Mouse (Mus musculus): ENCODE results near the gene Ctxn1.
A peak's percentile ranks its signal among the peaks of the same experiment; 100 is the strongest.
"Not testable (repeated sequence)": the region's sequence is repeated elsewhere in the genome, so short reads cannot be mapped to it uniquely, and the experiment has no call there.

The Ctxn1 gene

GRCm38 (mm10) chr8:4259125-4259804 is at the start of gene Ctxn1:
Ctxn1 (minus strand) TSS chr8:4259274.
- DNase-seq = peak; percentile 96

- no peak for DNase-seq
Observed at GRCm38 (mm10) chr8:4305838-4306237, 46.8 kb upstream of the Ctxn1 start.

GRCm38 (mm10) chr8:4304124-4304547 is 45.1 kb upstream of the Ctxn1 start:
- DNase-seq = no peak

DNA sequence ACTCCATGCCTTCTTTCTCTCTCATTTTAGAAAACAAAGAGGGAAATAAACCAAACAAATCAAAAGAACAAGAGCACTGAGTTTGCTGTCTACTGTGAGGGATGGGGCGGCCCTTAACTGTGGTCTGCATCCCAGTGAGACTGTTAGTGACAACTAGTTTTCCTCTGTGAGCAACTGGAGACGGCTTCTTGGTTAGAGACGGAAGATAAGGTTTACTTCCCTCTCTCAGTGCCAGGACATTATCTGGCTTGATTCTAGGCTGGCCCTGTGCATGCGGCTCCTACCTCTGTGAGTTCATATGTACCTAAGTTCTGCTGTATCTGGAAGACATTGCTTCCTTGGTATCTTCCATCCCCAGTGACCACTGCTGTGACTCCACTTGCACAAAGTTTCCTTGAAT is 38.7 kb upstream of the Ctxn1 start:
- no peak for DNase-seq

DNA sequence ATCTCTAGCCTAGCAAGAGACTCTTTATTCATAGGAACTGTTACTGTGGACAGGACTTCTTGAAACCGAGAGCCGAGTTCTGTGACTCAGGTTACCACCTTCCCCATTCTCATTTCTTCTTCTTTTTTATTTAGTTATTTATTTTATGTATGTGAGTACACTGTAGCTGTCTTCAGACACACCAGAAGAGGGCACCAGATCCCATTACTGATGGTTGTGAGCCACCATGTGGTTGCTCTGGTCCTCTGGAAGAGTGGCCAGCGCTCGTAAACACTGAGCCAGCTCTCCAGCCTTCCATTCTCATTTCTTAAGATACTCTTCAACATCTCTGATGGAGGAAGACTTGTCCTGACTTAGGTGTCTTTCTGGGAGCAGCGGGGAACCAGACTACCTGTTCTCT is 33.7 kb upstream of the Ctxn1 start:
- no peak for DNase-seq

DNA sequence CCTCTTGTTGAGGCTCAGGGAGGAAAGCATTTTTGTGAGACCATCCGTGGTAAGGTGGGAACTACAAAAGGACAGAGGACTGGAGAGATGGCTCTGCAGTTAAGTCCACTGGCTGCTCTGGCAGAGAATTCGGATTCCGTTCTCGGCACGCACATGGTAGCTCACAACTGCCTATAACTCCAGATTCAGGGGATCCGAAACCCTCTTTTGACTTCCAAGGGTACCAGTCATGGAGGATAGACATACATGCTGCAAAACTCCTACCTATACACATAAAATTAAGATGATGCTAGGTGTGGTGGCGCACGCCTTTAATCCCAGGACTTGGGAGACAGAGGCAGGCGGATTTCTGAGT is 17.0 kb upstream of the Ctxn1 start:
- DNase-seq = no peak

- peak; percentile 98 for DNase-seq
Observed at GRCm38 (mm10) chr8:4275275-4276110, 16.4 kb upstream of the Ctxn1 start, which contains the start of gene Timm44. Timm44 (minus strand) TSS chr8:4275913.

- no peak for DNase-seq
Observed at GRCm38 (mm10) chr8:4269609-4270008, 10.5 kb upstream of the Ctxn1 start.

DNA sequence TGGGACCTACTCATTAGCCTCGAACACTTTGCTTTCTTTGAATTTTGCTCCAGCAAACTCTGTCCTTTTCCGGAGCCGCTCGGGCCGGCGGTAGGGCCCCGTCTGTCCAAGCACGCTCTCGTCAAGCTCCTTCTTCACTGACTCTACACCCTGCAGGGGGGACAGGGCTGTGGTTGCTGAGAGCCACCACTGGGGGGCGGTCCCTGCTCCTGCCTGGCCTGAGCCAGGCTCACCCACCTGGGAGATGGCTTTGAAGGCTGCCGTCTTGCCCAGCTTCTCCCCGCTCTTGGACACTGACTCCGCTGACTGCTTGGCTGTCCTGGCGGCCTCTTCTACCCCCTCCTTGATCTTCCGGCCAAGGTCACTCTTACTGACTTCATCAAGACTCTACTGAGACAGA is 8.6 kb upstream of the Ctxn1 start:
- no peak for DNase-seq

- DNase-seq = no peak
Observed at GRCm38 (mm10) chr8:4265160-4265914, 6.3 kb upstream of the Ctxn1 start.

- DNase-seq = peak; percentile 66
Observed at GRCm38 (mm10) chr8:4263105-4263791, 4.2 kb upstream of the Ctxn1 start.

DNA sequence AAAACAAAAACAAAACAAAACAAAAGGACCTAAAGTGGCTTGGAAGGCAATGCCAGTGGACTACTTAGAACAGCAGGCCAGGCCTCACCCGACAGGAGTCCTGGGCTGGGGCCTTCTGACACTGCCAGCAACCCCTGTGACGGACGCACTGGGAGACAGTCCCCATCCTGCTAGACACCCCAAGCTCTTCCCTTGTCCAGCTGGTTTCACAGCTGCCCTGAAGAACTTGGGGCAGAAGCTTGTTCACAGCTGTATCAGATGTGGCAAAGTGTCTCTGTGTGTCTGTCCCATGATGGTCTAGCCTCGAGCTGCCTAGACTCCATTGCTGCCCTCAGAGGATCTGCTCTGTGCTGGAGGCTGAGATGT is 714 bp upstream of the Ctxn1 start:
- DNase-seq = no peak

DNA sequence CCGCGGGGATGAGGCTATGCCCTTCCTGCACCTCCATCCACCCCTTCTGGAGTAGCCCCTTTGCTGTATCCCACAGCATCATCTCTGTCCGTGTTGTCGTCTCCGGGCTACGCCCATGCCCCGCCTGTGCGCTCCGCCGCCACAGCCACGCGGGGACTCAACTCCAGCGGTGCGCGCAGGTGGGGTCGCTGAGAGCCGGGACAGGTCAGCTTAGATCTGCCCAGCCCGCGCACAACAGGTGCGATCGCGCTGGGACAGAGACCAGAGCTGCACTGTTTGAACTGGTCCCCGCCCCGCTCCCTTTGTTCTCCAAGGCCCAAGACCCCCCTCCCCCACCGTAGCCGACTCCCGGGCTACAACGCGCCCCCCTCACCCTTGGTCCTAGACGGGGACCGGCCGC is 396 bp downstream of the Ctxn1 start:
- DNase-seq = no peak

DNA sequence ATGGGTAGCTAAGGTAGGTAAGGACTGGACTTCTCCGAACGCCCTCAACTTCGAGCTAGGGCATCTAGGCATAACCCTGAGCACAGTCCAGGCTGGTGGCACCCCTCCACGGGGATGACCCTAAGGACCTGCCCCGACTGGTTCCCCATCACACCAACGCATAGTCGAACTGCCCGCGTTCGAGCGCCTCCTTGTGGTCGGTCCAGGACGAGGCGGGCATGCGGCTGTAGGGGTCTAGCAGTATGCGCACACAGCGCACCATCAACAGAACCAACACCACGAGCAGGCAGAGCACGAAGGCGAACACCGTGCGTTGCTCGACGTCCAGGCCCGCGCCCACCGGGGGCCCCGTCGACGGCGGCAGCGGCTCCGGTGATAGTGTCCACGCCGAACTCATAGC is 841 bp downstream of the Ctxn1 start:
- peak; percentile 85 for DNase-seq

DNA sequence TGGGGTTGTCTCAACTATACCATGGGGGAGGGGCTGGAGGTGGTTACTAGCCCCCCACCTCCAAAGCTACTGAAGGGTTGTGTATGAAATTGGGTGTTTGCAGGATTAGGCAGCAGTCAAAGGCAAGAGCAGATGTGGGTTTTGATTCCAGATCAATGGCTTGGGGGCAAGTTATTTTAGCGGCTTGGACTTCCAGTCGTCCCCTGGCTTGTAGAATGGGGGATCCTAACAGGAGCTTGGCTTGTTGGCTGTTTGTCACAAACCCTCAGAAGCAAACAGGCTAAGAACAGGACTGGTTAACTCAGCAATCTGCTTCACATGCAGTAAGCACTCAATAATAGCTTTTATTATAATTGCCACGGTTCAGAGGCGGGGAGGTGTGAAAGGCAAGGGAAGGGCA is 1.7 kb downstream of the Ctxn1 start:
- DNase-seq = no peak

GRCm38 (mm10) chr8:4256911-4257310 is 2.2 kb downstream of the Ctxn1 start:
- DNase-seq = peak; percentile 94

- DNase-seq = not testable (repeated sequence)
Observed at GRCm38 (mm10) chr8:4255471-4255870, 3.6 kb downstream of the Ctxn1 start.

DNA sequence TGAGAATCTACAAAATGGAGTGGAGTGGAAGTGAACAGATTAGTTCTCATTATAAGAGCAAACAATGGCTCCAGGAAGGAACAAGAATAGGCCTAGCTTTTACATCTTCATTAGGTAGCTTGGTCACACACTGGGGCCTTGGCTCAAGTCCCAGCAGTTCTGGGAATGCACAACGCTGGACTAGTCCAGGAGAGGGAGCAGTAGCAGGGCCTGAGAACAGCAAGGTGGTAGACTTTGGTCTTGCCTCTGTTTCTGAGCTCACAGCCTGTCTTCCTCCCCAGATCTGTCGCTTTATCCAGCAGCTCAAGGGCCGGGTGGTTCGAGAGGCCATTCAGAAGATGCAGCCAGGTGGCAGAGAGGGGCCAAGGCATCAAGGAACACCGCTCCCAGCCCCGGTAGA is 5.1 kb downstream of the Ctxn1 start:
- peak; percentile 71 for DNase-seq

- peak; percentile 96 for DNase-seq
Observed at GRCm38 (mm10) chr8:4252934-4253841, 5.9 kb downstream of the Ctxn1 start, which contains the start of gene Snapc2. Snapc2 (plus strand) TSS chr8:4253080.

DNA sequence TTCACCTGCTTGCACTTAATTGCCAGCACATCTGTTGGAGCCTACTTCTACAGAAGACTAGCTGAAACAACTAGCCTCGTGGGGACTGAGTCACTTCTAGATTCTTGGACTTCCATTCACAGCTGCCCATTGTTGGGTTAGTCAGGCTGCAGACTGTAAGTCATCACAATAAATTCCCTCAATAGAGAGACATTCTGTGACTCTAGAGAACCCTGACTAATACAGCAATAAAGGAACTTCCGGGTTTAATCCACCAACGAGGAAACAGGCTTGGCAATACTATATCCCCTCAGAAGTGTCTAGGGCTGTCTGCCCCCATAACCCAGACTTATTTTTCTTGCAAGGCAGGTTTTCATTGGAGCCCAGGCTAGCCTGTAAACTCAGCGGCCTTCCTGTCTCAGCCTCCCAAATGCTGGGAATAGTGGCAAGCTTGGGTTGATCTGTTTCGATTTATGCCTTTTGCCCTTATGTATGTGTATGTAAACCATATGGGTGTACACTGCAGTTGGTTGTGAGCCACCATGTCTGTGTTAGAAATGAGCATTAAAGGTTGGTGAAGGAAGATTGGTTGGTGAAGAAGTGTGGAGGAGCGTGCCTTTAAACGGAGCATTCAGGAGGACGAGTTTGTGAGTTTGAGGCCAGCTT is 6.8 kb downstream of the Ctxn1 start:
- no peak for DNase-seq

- DNase-seq = peak; percentile 88
Observed at GRCm38 (mm10) chr8:4250306-4250970, 8.6 kb downstream of the Ctxn1 start.

All from right cerebral cortex, adult 18-20 months (tissue).